Mouse (Mus musculus) bone marrow, adult 2 months (tissue): ENCODE results near the gene Taf1b.

Source experiments
- CTCF ChIP-seq: fragments of 200-500 bp; IDR thresholded peaks from 2 replicates; pipeline ENCODE4 v1.5.1; 2011; ENCODE audit warnings: low read length, control low read depth; ENCODE audit not compliant: control insufficient read depth, insufficient read depth
- POLR2A ChIP-seq: fragments of 200-500 bp; IDR thresholded peaks from 2 replicates; pipeline ENCODE4 v1.6.1; 2011; ENCODE audit warnings: low read depth, mild to moderate bottlenecking, control low read depth, low read length, borderline replicate concordance; ENCODE audit not compliant: control insufficient read depth

DNA sequence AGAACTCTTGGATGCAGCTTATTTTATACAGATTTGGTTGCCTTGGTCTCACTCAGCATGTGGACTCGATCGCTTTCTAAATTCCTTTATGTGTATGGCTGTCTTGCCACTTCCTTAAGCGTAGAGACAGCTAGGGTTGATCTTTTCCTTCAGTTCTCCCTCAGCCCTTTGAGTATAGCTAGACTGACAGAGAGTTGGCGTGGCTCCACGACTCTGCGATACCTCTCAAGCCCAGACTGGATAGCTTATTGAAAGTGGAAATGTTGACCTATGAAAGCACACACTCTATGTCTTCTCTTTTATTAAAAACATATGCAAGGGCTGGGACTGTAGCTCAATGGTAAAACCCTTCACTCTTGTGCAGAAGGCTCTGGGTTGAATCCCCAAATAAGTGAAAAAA lies 99.2 kb downstream of the Taf1b start:
- no peak for TF ChIP-seq CTCF
- no peak for TF ChIP-seq POLR2A
